Mouse (Mus musculus): Measurements from ENCODE around the gene Slc38a6. TPM values are rescaled to one million over a fixed set of nuclear protein-coding genes. Genes with fewer than 3 reads are reported as not detected.

The Slc38a6 gene
- total RNA-seq, 2 experiments from 2014 or later: 9.9 to 16.7 TPM

GRCm38 (mm10) chr12:73317706-73318686, 31.4 kb downstream of the Slc38a6 start:
- no peak for DNase-seq (ENCODE audit: extremely low spot score in 1 of 2, low spot score in 1 of 2)

- DNase-seq (ENCODE audit: extremely low spot score in 1 of 2, low spot score in 1 of 2): no peak
Measured at GRCm38 (mm10) chr12:73324180-73324586, 37.6 kb downstream of the Slc38a6 start.

GRCm38 (mm10) chr12:73324742-73325141, 38.2 kb downstream of the Slc38a6 start:
- DNase-seq (ENCODE audit: extremely low spot score in 1 of 2, low spot score in 1 of 2): no peak

- DNase-seq (ENCODE audit: extremely low spot score in 1 of 2, low spot score in 1 of 2): no peak
Measured at GRCm38 (mm10) chr12:73325181-73325580, 38.6 kb downstream of the Slc38a6 start.

GRCm38 (mm10) chr12:73325617-73326016, 39.0 kb downstream of the Slc38a6 start:
- DNase-seq (ENCODE audit: extremely low spot score in 1 of 2, low spot score in 1 of 2): no peak

- DNase-seq (ENCODE audit: extremely low spot score in 1 of 2, low spot score in 1 of 2): no peak
Measured at GRCm38 (mm10) chr12:73327381-73327780, 40.8 kb downstream of the Slc38a6 start.

- no peak for DNase-seq (ENCODE audit: extremely low spot score in 1 of 2, low spot score in 1 of 2)
Measured at GRCm38 (mm10) chr12:73328448-73329167, 42.0 kb downstream of the Slc38a6 start.

- no peak for DNase-seq (ENCODE audit: extremely low spot score in 1 of 2, low spot score in 1 of 2)
Measured at GRCm38 (mm10) chr12:73330236-73330635, 43.7 kb downstream of the Slc38a6 start.

GRCm38 (mm10) chr12:73332701-73333100, 46.1 kb downstream of the Slc38a6 start:
- no peak for DNase-seq (ENCODE audit: extremely low spot score in 1 of 2, low spot score in 1 of 2)

GRCm38 (mm10) chr12:73334051-73334551, 47.5 kb downstream of the Slc38a6 start:
- DNase-seq (ENCODE audit: extremely low spot score in 1 of 2, low spot score in 1 of 2): no peak

- DNase-seq (ENCODE audit: extremely low spot score in 1 of 2, low spot score in 1 of 2): no peak
Measured at GRCm38 (mm10) chr12:73337127-73337526, 50.5 kb downstream of the Slc38a6 start.

- no peak for DNase-seq (ENCODE audit: extremely low spot score in 1 of 2, low spot score in 1 of 2)
Measured at GRCm38 (mm10) chr12:73340642-73341293, 54.2 kb downstream of the Slc38a6 start.

DNA sequence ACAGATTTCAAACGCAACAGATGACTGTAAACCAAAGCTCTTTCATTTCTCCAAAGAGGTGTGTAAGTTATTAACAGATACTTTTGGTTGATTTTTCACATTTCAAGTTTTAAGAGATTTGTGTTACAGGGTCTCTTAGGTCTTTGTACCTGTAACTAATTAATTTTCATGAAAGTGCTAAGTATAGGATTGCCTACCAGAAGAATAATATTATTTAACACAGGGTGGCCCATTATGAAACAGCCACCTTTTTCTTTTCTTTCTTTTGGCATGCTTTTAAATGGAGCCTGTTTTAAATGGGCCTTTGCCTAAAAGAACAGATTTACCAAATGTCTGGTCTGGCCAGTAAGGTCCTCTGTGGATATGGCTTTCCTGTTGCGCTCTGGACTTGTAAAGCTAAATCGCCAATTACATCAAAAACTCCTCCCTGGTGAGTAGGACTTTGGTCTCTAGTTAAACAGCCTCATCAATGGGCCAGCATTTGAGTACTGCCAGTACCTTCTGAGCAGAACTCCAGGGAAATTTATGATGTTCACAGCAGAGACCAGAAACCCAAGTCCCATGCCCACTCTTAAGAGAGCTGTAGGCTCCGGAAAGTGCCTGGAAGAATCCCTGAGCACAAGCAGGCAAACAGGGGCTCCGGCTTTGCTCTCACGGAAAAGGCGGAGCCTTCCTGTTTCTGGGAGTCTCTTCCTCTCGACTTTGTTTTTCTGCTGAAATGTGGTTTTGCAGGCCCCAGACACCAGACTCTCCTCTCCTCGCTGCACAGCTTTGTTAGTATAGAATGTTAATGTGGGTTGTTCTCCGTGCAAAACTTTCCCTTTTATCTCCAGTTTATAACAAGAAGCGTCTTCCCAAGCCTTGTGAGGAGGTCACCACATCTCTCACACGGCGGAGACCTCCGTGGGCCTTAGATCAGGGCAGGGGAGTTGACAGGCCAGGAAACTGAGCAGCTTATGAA, 55.4 kb downstream of the Slc38a6 start:
- no peak for DNase-seq (ENCODE audit: extremely low spot score in 1 of 2, low spot score in 1 of 2)

GRCm38 (mm10) chr12:73344300-73344699, 57.7 kb downstream of the Slc38a6 start:
- DNase-seq (ENCODE audit: extremely low spot score in 1 of 2, low spot score in 1 of 2): no peak

DNA sequence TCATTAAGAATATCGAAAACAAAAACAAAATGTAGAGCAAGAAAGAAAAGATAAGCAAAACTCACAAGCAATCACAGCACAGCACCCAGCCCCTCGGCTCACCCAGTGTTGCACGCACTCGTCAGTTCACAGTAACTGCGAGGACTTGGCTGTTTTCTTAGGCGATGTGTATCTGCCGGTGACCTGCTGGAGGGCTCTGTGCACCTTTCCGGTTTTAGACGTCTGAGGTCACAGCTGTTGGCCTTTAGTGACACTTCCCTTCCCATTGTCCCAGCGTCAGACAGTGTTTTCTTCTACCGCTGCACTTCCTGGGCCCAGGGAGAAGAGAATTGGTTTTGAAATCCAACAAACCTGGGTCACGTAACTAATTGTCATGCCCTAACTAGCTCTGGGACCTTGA, 58.6 kb downstream of the Slc38a6 start:
- no peak for DNase-seq (ENCODE audit: extremely low spot score in 1 of 2, low spot score in 1 of 2)

DNA sequence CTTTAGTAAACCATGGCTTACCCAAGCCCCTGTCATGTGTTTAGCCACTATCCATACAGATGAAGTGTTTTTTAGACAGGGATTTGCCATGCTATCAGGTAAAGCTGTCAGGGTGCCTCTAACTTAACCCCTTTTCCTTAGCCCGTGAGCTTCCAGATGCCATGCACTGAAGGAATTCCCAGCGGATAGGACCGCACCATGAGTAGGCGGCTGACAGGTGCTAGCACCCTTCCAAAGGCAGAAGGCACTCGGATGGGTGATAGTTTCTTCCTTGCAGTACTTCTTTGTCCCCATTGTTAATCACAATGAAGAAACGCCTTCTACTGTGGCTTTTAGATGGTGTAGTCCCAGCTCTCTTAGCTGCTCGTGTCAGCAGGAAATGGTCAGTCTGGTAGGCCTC, 60.6 kb downstream of the Slc38a6 start:
- DNase-seq (ENCODE audit: extremely low spot score in 1 of 2, low spot score in 1 of 2): no peak

DNA sequence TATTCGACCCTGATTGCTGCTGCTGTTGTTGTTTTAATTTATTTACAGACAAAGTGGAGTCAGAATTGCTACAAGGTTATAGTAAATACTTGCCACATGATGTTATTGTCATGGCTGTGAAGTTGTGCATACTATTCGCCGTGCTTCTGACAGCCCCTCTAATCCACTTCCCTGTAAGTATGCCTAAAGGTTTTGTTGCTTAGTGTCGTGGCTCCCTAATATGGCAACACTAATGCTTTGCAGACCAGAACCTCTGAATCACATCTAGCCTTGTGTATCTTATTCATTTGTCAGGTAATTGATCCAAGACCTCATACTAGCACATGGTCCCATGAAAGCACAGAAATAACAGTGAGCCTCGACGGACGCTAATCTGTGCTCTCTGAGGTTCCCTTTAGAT, 63.9 kb downstream of the Slc38a6 start:
- no peak for DNase-seq (ENCODE audit: extremely low spot score in 1 of 2, low spot score in 1 of 2)

DNA sequence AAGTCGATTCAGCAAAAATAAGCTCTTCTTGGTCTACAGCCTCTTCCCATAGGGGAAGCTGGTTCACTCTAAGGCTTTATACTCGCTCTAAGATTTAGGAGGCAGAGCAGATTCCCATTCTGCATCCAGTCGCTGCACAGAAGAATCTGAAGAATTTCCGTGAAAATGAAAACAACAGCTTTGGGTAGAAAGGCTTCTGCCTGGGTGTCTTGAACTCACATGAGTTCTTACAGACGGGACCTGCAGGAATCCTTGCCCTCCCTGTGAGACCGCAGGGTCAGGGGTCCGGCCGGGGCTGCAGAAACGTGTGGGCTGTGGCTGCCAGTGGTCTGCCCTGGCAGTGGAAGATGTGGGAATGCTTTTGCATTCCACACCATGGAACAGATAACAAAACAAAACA, 64.4 kb downstream of the Slc38a6 start:
- DNase-seq (ENCODE audit: extremely low spot score in 1 of 2, low spot score in 1 of 2): no peak

DNA sequence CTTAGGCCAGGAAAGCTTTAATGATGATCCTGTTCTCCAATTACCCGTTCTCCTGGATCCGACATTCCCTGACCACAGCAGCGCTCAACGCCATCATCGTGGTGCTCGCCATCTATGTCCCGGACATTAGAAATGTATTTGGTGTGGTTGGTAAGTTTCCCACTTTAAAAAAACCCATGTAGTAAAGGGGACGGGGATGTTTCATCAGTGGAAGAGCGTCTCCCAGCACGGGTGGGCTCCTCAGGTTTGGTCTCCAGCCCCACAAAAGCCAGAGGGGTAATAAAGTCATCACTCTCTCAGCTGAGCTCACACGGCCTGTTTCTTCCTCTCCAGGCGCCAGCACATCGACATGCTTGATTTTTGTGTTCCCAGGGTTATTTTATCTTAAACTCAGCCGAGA, 65.2 kb downstream of the Slc38a6 start:
- no peak for DNase-seq (ENCODE audit: extremely low spot score in 1 of 2, low spot score in 1 of 2)

- DNase-seq (ENCODE audit: extremely low spot score in 1 of 2, low spot score in 1 of 2): no peak
Measured at GRCm38 (mm10) chr12:73353362-73353761, 66.8 kb downstream of the Slc38a6 start.
